Mouse (Mus musculus): ENCODE measurements at regions not wholly inside any gene's neighbourhood (a gene's known extent, or its start where the extent isn't known, plus 50 kb on each side); places are given as distances from the start of the nearest gene placed in this dataset.

DNA sequence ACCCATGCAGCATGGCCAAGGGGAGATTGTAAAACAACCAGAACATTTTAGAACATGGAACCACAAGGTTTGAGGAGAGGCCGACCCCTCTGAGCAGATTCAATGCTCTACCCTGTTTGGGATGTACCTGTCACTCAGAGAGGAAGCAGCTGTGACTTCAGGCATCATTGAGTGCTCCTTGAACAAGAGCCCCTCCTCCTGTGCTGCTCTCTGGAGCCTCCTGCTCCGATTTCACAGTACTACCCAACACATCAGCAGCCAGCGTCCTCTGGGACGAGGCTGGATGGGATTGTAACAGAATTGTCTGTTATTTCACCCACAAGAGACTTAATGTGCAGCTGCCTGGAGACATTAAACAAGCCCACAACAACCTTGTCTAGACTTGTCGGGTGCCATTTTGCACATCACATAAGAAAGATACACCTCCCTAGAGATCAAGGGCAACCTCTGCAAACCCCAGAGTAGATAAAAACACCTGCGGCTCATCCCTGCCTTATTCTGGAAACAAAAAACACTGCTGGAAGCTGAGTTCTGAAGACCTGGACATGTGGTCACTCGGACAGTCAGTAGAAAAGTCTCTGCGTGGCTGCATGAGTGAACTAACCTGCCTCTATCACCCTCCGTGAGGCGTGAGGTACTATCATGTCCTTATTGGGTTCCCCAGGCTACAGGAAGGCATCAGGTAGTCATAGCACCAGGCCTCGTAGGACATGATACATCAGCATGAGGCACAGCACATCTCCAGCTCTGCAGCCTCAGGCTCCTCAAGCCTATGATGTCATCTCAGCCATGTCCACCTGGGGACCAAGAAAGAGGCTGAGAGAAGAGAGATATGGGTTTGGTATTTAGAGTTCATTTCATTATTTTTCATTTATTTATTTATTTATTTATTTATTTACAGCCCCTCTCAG is 140.4 kb upstream of the Nsun2 start:
- Histone ChIP-seq H3K4me1 (ENCODE audit: insufficient read depth, low read length) (no peaks in the 10 kb centered on the region), H3K4me2 (ENCODE audit: low read depth, low read length) (no peak overlapping the region), H3K36me3 (ENCODE audit: insufficient read depth, low read length) (no peaks in the 10 kb centered on the region), H3K9ac (replicated peaks; ENCODE audit: low read length) (no peak overlapping the region), H3K27ac (no peak overlapping the region), H3K27me3 (ENCODE audit: insufficient read depth, low read length) (no peaks in the 10 kb centered on the region), H3K4me3 (ENCODE audit: low read length) (no peak overlapping the region), H3K9me3 (ENCODE audit: low read length) (no peaks in the 10 kb centered on the region)
- no peak for TF ChIP-seq CTCF (IDR thresholded peaks at IDR 0.05; ENCODE audit: low read depth)
- WGBS = 81% methylated on average over 11 of the region's 11 CpGs
- no peak for DNase-seq (ENCODE audit: low spot score)
- ATAC-seq = no peak

- no peak overlapping the region for H3K9ac ChIP-seq (replicated peaks; ENCODE audit: low read length)
- no peak overlapping the region for H3K27ac ChIP-seq
- no peaks in the 10 kb centered on the region for H3K36me3 ChIP-seq (ENCODE audit: insufficient read depth, low read length)
- WGBS = 85% methylated on average over 4 of the region's 4 CpGs
- no peak for TF ChIP-seq CTCF (IDR thresholded peaks at IDR 0.05; ENCODE audit: low read depth)
- DNase-seq (ENCODE audit: low spot score) (no peak), ATAC-seq (no peak)
- no peaks in the 10 kb centered on the region for H3K4me1 ChIP-seq (ENCODE audit: insufficient read depth, low read length)
- H3K9me3 ChIP-seq (ENCODE audit: low read length) = no peaks in the 10 kb centered on the region
- no peaks in the 10 kb centered on the region for H3K27me3 ChIP-seq (ENCODE audit: insufficient read depth, low read length)
- H3K4me3 ChIP-seq (ENCODE audit: low read length) = no peak overlapping the region
- no peak overlapping the region for H3K4me2 ChIP-seq (ENCODE audit: low read depth, low read length)
These were observed 139.0 kb upstream of the Nsun2 start for GRCm38 (mm10) chr13:69394544-69394943.

DNA sequence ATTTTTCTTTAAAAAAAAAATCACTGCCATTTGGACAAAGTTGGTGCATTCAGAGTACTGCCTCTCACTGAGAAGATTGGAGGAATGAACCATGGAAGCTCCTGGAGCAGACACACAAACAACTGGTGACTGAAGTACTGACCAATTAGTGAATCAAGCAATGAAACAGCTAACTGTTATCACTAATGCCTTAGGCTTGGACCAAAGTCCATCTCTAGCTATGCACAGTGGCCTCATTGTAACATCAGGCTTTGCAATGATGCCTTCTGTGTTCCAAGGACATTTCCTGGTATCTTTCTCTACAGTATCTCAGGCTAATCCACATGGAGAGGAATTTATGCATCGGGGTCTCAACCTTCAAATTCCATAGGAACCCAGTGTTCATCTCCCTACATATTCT is 123.2 kb upstream of the Nsun2 start:
- Histone ChIP-seq H3K4me1 (ENCODE audit: insufficient read depth, low read length) (no peaks in the 10 kb centered on the region), H3K27ac (no peak overlapping the region), H3K27me3 (ENCODE audit: insufficient read depth, low read length) (no peaks in the 10 kb centered on the region), H3K4me3 (ENCODE audit: low read length) (no peak overlapping the region), H3K36me3 (ENCODE audit: insufficient read depth, low read length) (no peaks in the 10 kb centered on the region), H3K4me2 (ENCODE audit: low read depth, low read length) (no peak overlapping the region), H3K9ac (replicated peaks; ENCODE audit: low read length) (no peak overlapping the region), H3K9me3 (ENCODE audit: low read length) (no peaks in the 10 kb centered on the region)
- no peak for TF ChIP-seq CTCF (IDR thresholded peaks at IDR 0.05; ENCODE audit: low read depth)
- DNase-seq (ENCODE audit: low spot score) (no peak), ATAC-seq (no peak)
- 93% methylated on average over 1 of the region's 1 CpGs for WGBS

GRCm38 (mm10) chr13:69414813-69415212 is 118.7 kb upstream of the Nsun2 start:
- no peak overlapping the region for H3K27ac ChIP-seq
- WGBS = 84% methylated on average over 7 of the region's 7 CpGs
- no peaks in the 10 kb centered on the region for H3K36me3 ChIP-seq (ENCODE audit: insufficient read depth, low read length)

GRCm38 (mm10) chr13:69416726-69417125 is 116.8 kb upstream of the Nsun2 start:
- DNase-seq (ENCODE audit: low spot score) (no peak), ATAC-seq (no peak)
- Histone ChIP-seq H3K27me3 (ENCODE audit: insufficient read depth, low read length) (no peaks in the 10 kb centered on the region), H3K36me3 (ENCODE audit: insufficient read depth, low read length) (no peaks in the 10 kb centered on the region), H3K9me3 (ENCODE audit: low read length) (no peaks in the 10 kb centered on the region), H3K9ac (replicated peaks; ENCODE audit: low read length) (no peak overlapping the region), H3K4me1 (ENCODE audit: insufficient read depth, low read length) (no peaks in the 10 kb centered on the region), H3K4me2 (ENCODE audit: low read depth, low read length) (no peak overlapping the region), H3K27ac (no peak overlapping the region), H3K4me3 (ENCODE audit: low read length) (no peak overlapping the region)
- WGBS = 52% methylated on average over 2 of the region's 2 CpGs
- no peak for TF ChIP-seq CTCF (IDR thresholded peaks at IDR 0.05; ENCODE audit: low read depth)

More at GRCm38 (mm10) chr13:69414813-69415212, 118.7 kb upstream of the Nsun2 start:
- H3K4me2 ChIP-seq (ENCODE audit: low read depth, low read length) = no peak overlapping the region
- no peak for TF ChIP-seq CTCF (IDR thresholded peaks at IDR 0.05; ENCODE audit: low read depth)
- H3K9ac ChIP-seq (replicated peaks; ENCODE audit: low read length) = no peak overlapping the region
- no peak overlapping the region for H3K4me3 ChIP-seq (ENCODE audit: low read length)
- no peaks in the 10 kb centered on the region for H3K4me1 ChIP-seq (ENCODE audit: insufficient read depth, low read length)
- H3K9me3 ChIP-seq (ENCODE audit: low read length) = no peaks in the 10 kb centered on the region
- ATAC-seq (no peak), DNase-seq (ENCODE audit: low spot score) (no peak)
- H3K27me3 ChIP-seq (ENCODE audit: insufficient read depth, low read length) = no peaks in the 10 kb centered on the region

DNA sequence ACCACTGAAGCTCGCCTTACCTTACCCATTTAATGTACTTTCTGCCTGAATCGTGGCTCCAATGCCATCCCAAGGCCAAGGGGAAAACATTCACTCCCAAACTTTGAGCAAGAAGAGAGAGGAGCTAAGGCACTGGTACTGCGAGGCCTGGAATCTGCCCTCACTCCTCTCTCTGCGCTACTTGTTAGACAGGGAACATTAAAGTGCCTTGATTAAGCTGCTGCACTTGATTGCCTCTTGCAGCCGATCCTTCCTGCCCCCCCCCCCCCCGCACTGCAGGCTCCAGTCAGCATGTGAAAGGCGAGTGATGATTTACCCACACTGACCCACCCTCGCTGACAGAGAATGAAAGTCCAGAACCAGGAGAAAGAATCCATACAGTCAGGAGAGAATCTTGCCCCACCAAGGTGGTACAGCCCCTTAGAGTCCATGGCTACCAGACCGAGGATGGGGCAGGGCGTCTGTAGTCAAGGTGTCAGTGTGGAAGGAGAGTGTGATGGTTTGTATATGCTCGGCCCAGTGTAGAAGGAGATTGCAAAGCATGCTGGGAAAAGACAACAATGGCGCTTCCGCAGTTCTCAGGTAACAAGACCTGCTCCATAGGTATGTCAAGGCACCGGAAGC is 115.6 kb upstream of the Nsun2 start:
- TF ChIP-seq CTCF (IDR thresholded peaks at IDR 0.05; ENCODE audit: low read depth) = no peak
- Histone ChIP-seq H3K9ac (replicated peaks; ENCODE audit: low read length) (no peak overlapping the region), H3K27me3 (ENCODE audit: insufficient read depth, low read length) (no peaks in the 10 kb centered on the region), H3K27ac (no peak overlapping the region), H3K9me3 (ENCODE audit: low read length) (no peaks in the 10 kb centered on the region), H3K36me3 (ENCODE audit: insufficient read depth, low read length) (no peaks in the 10 kb centered on the region), H3K4me1 (ENCODE audit: insufficient read depth, low read length) (no peaks in the 10 kb centered on the region), H3K4me2 (ENCODE audit: low read depth, low read length) (no peak overlapping the region), H3K4me3 (ENCODE audit: low read length) (no peak overlapping the region)
- DNase-seq (ENCODE audit: low spot score) (no peak), ATAC-seq (no peak; the same call in 1 of the 2 replicates)
- 82% methylated on average over 14 of the region's 14 CpGs for WGBS

DNA sequence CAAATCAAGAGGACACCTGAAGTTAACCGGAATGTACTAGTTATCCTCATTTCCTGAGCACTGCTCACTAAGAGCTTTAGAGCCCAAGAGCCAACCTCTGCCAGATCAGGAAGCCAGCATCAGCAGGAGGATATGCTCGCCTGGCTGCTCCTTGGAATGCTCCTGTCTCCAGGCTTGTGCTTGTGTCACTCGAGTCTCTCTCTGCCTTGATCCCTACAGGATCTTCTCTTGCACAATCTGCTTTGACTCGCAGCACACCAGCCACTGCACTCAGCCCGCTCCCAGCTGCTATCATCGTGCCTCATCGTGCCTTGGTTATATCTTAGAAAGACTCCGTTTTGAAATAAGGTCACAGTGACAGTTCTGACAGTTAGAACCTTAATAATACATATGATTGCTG is 113.4 kb upstream of the Nsun2 start:
- Histone ChIP-seq H3K27ac (no peak overlapping the region), H3K9me3 (ENCODE audit: low read length) (no peaks in the 10 kb centered on the region), H3K9ac (replicated peaks; ENCODE audit: low read length) (no peak overlapping the region), H3K4me2 (ENCODE audit: low read depth, low read length) (no peak overlapping the region), H3K27me3 (ENCODE audit: insufficient read depth, low read length) (no peaks in the 10 kb centered on the region), H3K4me1 (ENCODE audit: insufficient read depth, low read length) (no peaks in the 10 kb centered on the region), H3K4me3 (ENCODE audit: low read length) (no peak overlapping the region), H3K36me3 (ENCODE audit: insufficient read depth, low read length) (no peaks in the 10 kb centered on the region)
- no peak for TF ChIP-seq CTCF (IDR thresholded peaks at IDR 0.05; ENCODE audit: low read depth)
- 83% methylated on average over 8 of the region's 8 CpGs for WGBS
- DNase-seq (ENCODE audit: low spot score) (no peak), ATAC-seq (no peak)
